Mouse (Mus musculus): Measurements from ENCODE around the gene Sox11. TPM values are rescaled to one million over a fixed set of nuclear protein-coding genes. Genes with fewer than 3 reads are reported as not detected.
A peak's percentile ranks its signal among the peaks of the same experiment; 100 is the strongest.

Gene Sox11
- total RNA-seq (2021), result 1 to 10 TPM; 1.4 to 2.2 TPM
- long read RNA-seq, experiment 1, partial matches to known transcripts, result 0 of 1 reads
- long read RNA-seq, experiment 1, other reads (novel, unspliced or antisense), result 1 of 1 reads
- long read RNA-seq, experiment 2, full-length matches to known transcripts, result 3 of 3 reads
- long read RNA-seq, experiment 2, partial matches to known transcripts, result 0 of 3 reads
- long read RNA-seq, experiment 2, other reads (novel, unspliced or antisense), result 0 of 3 reads

DNA sequence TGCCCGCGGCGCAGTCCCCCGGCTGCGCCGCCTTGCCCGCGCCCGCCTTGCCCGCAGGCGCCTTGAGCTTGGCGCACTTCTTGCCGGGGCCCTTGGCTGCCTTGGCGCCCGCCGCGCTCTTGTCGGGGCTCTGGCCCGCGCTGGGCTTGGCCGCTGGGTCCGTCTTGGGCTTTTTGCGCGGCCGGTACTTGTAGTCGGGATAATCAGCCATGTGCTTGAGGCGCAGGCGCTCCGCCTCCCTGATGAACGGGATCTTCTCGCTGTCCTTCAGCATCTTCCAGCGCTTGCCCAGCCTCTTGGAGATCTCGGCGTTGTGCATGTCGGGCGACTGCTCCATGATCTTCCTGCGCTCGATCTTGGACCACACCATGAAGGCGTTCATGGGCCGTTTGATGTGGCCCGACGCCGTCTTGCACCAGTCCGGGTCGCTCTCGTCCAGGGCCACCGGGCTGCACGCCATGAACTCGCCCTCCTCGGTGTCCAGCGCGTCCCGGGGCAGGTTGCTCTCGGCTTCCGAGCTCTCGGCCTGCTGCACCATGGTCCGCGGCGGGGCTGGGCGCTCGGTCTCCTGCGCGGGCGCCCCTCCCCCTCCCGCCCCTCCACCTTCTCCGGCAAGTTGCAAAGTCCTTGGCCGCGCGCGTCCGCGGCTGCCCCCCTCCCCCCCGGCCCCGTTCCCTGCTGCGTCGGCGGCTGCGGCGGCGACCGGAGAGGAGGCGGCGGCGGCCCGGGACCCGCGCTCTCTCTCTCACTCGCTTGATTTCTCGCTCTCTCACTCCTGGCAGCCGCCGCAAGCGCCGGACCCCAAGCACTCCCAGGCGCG lies at the start of gene Sox11:
Gene Sox11 (minus strand): TSS at position 704 of the 820 bp plus-strand sequence.
- peak; percentile 48 for DNase-seq
- intact Hi-C loops (cut with DNase I; ENCODE audit: low total_unique reads), result no loop called here

DNA sequence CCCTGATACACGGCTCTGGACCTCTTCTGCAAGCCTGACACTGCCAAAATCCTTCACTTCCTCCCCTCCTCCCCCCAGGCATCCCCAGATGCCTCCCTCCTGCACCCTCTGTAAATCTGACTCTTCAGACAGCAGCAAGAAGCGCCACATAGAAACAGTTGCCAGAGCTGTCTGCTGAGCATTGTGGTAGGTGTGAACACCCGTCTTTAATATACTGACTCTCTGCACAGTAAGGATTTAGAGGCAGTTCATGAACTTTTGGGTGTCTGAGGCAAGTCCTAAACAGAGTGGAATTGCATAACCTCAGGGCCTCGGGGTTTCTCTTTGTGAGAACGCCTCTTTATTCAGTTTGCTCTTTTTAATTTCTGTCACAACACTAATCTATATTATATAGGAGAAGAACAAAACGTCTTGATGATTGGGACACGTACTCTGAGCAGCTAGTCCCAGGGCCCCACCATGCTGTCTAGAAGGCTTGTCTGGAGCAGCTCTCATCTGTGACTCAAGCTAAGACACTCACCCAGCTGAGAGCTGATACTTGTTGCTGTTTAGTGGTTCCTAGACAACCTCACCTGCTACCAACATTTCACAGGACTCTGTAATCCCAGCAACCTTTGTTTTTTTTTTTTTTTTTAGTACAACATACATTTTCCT lies 49.4 kb upstream of the Sox11 start:
- intact Hi-C loops (cut with DNase I; ENCODE audit: low total_unique reads), result no loop called here
- DNase-seq, result no peak

DNA sequence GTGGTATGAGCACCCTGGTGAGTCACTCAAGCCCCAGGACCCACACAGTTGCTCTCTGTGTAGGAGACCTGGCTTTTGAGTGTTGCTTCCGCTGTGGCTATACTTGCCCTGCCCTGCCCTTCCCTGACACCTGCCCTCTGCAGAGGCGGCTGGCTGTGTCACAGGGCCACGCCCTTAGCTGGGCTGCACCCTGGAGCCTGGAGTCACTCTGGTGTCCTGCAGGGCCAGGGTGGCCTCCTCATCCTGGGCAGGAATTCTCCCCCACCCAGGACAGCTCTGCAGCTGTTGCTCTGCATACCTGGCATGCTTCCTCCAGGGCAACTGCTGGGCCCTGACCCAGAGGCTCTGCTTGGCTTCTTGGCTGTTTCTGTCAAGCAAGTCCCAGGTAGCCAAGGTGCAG lies 48.1 kb upstream of the Sox11 start:
- peak; percentile 31 for DNase-seq
- intact Hi-C loops (cut with DNase I; ENCODE audit: low total_unique reads), result no loop called here

- intact Hi-C loops (cut with DNase I; ENCODE audit: low total_unique reads), result no loop called here
- DNase-seq, result no peak
These were observed 47.1 kb upstream of the Sox11 start for GRCm38 (mm10) chr12:27389429-27389828.

DNA sequence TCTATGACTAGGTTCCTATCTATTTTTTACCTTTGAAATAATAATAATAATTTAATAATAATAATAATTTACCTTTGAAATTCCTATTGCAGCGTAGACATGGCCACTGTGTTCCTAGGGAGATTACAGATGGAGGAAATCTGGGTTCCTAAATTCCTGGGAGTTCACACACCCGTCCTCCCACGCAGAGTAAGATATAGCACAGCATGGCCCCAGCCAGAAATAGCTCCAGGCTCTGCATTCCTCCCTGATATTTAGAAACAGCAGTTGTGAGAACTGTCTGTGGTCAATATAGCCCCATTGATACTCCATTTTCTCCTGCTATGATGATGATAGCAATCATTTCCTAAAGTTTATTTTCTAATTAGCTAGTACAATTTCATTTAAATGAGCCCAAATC lies 30.1 kb upstream of the Sox11 start:
- intact Hi-C loops (cut with DNase I; ENCODE audit: low total_unique reads), result no loop called here
- DNase-seq, result no peak

DNA sequence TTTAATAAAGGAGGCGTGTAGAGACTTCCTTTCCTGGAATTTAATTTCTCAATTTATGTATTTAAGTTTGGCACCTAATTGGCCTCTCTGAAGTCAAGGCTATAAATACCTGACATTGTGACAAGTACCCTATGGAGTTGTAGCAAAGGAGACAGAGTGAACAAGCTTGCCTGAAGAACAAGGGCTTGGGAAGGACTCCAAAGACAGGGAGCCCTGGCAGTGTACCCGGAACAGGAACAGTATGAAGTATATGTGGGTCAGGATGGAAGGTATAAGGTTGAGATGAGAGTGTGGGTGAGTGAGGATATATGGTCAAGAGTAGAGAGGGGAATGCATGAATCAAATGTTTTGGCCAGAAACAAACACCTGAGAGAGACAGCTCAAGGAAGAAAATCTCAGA lies 28.4 kb upstream of the Sox11 start:
- intact Hi-C loops (cut with DNase I; ENCODE audit: low total_unique reads), result no loop called here
- no peak for DNase-seq

DNA sequence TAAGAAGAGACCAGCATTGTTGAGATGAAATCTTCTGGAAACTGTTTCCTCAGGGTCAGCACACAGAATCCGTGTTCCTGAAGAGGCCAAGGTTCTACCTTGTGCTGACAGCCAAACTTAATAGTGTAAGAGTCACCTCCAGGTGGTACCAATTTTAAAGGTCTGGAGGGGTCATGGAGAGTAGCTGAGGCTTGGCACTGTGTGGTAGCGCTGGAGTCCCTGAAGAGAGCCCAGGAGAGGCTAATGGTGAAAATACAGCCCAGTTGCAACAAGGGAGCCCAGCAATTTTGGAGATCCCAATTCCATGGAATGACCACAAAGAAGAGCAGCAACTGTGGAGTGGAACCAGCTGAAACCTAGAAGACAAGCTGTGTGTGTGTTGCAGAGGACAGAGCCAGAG lies 25.1 kb upstream of the Sox11 start:
- intact Hi-C loops (cut with DNase I; ENCODE audit: low total_unique reads), result no loop called here
- DNase-seq, result no peak

GRCm38 (mm10) chr12:27363840-27364640 lies 21.7 kb upstream of the Sox11 start:
- no peak for DNase-seq
- intact Hi-C loops (cut with DNase I; ENCODE audit: low total_unique reads), result no loop called here

GRCm38 (mm10) chr12:27357076-27357637 lies 14.8 kb upstream of the Sox11 start:
- intact Hi-C loops (cut with DNase I; ENCODE audit: low total_unique reads), result no loop called here
- DNase-seq, result peak; percentile 17

DNA sequence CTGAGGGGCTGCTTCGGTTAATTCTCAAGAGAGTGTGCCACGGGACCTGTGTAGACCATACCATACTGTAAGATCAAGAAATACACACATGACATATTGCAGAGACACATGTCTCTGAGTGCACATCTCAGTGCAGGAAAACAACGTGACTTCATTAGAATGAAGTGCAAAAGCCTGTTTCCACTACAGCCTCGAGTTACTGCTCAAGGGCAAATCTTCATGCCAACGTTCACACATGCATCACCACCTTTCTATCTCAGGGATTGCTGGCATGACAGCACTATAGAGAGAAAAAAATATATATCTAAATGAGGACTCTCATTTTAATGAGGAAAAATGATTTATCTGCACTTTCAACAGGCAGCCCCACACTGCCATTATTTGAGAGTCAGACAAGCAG lies 14.2 kb upstream of the Sox11 start:
- no peak for DNase-seq
- intact Hi-C loops (cut with DNase I; ENCODE audit: low total_unique reads), result no loop called here

- DNase-seq, result no peak
- intact Hi-C loops (cut with DNase I; ENCODE audit: low total_unique reads), result no loop called here
These were observed 1.4 kb upstream of the Sox11 start for GRCm38 (mm10) chr12:27343606-27344410.

- peak; percentile 88 for DNase-seq
- intact Hi-C loops (cut with DNase I; ENCODE audit: low total_unique reads), result no loop called here
These were observed 574 bp upstream of the Sox11 start for GRCm38 (mm10) chr12:27342691-27343605.

GRCm38 (mm10) chr12:27341130-27341870 lies 1.1 kb downstream of the Sox11 start:
- intact Hi-C loops (cut with DNase I; ENCODE audit: low total_unique reads), result no loop called here

GRCm38 (mm10) chr12:27340451-27341035 lies 1.8 kb downstream of the Sox11 start:
- intact Hi-C loops (cut with DNase I; ENCODE audit: low total_unique reads), result no loop called here

More at GRCm38 (mm10) chr12:27341130-27341870, 1.1 kb downstream of the Sox11 start:
- peak; percentile 24 for DNase-seq

DNA sequence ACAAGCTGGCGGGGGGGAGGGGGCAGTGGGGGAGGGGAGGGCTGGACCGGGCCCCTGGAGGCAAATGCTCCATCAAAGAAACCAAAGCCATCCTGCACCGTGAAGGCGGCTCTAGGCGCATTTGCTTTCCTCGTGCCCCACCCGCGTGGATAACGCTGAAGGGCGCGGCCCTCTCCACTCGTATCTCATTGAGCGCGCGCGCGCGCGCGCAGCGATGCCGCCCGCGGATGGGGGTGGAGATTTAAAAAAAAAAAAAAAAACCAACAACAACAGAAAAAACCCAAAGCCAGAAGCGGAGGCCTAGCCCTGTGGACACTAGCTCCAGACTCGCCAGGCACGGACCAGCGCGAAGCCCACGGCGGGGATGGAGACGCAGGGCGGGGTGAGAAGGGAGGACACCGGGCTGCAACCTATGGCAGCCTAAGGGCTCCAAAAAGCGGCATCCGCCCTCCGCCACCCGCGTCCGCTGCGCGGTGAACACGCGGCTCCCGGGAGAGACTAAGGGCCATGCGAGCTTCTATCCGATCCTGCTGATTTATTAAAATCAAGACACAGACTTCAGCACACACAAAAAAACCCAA lies 3.1 kb downstream of the Sox11 start:
- DNase-seq, result peak; percentile 45
- intact Hi-C loops (cut with DNase I; ENCODE audit: low total_unique reads), result no loop called here

More at GRCm38 (mm10) chr12:27340451-27341035, 1.8 kb downstream of the Sox11 start:
- DNase-seq, result no peak

- intact Hi-C loops (cut with DNase I; ENCODE audit: low total_unique reads), result no loop called here
- peak; percentile 39 for DNase-seq
These were observed 3.6 kb downstream of the Sox11 start for GRCm38 (mm10) chr12:27338721-27339170.
